Mouse (Mus musculus): Measurements from ENCODE around the gene Usp21. TPM values are rescaled to one million over a fixed set of nuclear protein-coding genes. Genes with fewer than 3 reads are reported as not detected.
A peak's percentile ranks its signal among the peaks of the same experiment; 100 is the strongest.
"Not testable (repeated sequence)": the region's sequence is repeated elsewhere in the genome, so short reads cannot be mapped to it uniquely, and the experiment has no call there.

Usp21 gene
- polyA plus RNA-seq, 2 experiments = 17.4 to 18.0 TPM

- ATAC-seq (ENCODE audit: insufficient read depth) = peak; percentile 27
Observed at GRCm38 (mm10) chr1:171247453-171247841, 40.3 kb downstream of the Usp21 start.

GRCm38 (mm10) chr1:171246709-171247452 lies 40.9 kb downstream of the Usp21 start:
- peaks cover 16% of the 10 kb centered on the region for H3K27me3 ChIP-seq (ENCODE audit: control insufficient read depth, insufficient read depth, low read length)
- peak overlapping the region; percentile 97 for H3K4me2 ChIP-seq (ENCODE audit: low read depth)
- peak overlapping the region; percentile 79 for H3K9ac ChIP-seq (replicated peaks)
- peak; percentile 91 to 98 (median 98) for DNase-seq (ENCODE audit: low read depth in 3 of 3, low spot score in 3 of 3)
- peak overlapping the region; percentile 83 for H3K27ac ChIP-seq
- H3K4me1 ChIP-seq (replicated peaks; ENCODE audit: control insufficient read depth in 2 of 2, insufficient read depth in 2 of 2, low read length in 1 of 2) = peaks cover 13 to 18% of the 10 kb centered on the region in 2 experiments
- ATAC-seq (ENCODE audit: insufficient read depth) = peak; percentile 95
- no peaks in the 10 kb centered on the region for H3K9me3 ChIP-seq (ENCODE audit: control insufficient read depth, low read length)
- peak overlapping the region; percentile 82 to 96 for H3K4me3 ChIP-seq (ENCODE audit: insufficient read depth in 1 of 2, low read depth in 2 of 2, low read length in 2 of 2)
- under 1% methylated on average over 41 of the region's 41 CpGs for WGBS (ENCODE audit: insufficient replicate concordance)
- H3K36me3 ChIP-seq (replicated peaks; ENCODE audit: control insufficient read depth, insufficient read depth, low read depth) = peaks cover 11% of the 10 kb centered on the region; the same call in 1 of the 2 replicates
- TF ChIP-seq EP300 (IDR thresholded peaks at IDR 0.05; ENCODE audit: low read depth) = peak; percentile 43; the same call in 1 of the 2 replicates
- peak; percentile 98 for TF ChIP-seq CTCF (IDR thresholded peaks at IDR 0.05; ENCODE audit: low read depth)

More at GRCm38 (mm10) chr1:171247453-171247841, 40.3 kb downstream of the Usp21 start:
- peak overlapping the region; percentile 83 for H3K27ac ChIP-seq
- no peaks in the 10 kb centered on the region for H3K9me3 ChIP-seq (ENCODE audit: control insufficient read depth, low read length)
- H3K27me3 ChIP-seq (ENCODE audit: control insufficient read depth, insufficient read depth, low read length) = peaks cover 19% of the 10 kb centered on the region
- peak overlapping the region; percentile 97 for H3K4me2 ChIP-seq (ENCODE audit: low read depth)
- peaks cover 13 to 18% of the 10 kb centered on the region in 2 experiments for H3K4me1 ChIP-seq (replicated peaks; ENCODE audit: control insufficient read depth in 2 of 2, insufficient read depth in 2 of 2, low read length in 1 of 2)
- H3K9ac ChIP-seq (replicated peaks) = peak overlapping the region; percentile 79
- H3K4me3 ChIP-seq (ENCODE audit: insufficient read depth in 1 of 2, low read depth in 2 of 2, low read length in 2 of 2) = peak overlapping the region; percentile 82 to 84
- 7% methylated on average over 13 of the region's 13 CpGs for WGBS (ENCODE audit: insufficient replicate concordance)
- peaks cover 11% of the 10 kb centered on the region; the same call in 1 of the 2 replicates for H3K36me3 ChIP-seq (replicated peaks; ENCODE audit: control insufficient read depth, insufficient read depth, low read depth)
- no peak for DNase-seq (ENCODE audit: low read depth in 3 of 3, low spot score in 3 of 3)
- no peak for TF ChIP-seq EP300 (IDR thresholded peaks at IDR 0.05; ENCODE audit: low read depth)
- TF ChIP-seq CTCF (IDR thresholded peaks at IDR 0.05; ENCODE audit: low read depth) = no peak

- no peak overlapping the region for H3K27ac ChIP-seq
- no peak for ATAC-seq (ENCODE audit: insufficient read depth)
- no peak overlapping the region for H3K4me3 ChIP-seq (ENCODE audit: insufficient read depth in 1 of 2, low read depth in 2 of 2, low read length in 2 of 2)
- H3K4me1 ChIP-seq (replicated peaks; ENCODE audit: control insufficient read depth in 2 of 2, insufficient read depth in 2 of 2, low read length in 1 of 2) = peaks cover 13 to 18% of the 10 kb centered on the region in 2 experiments
- no peak overlapping the region for H3K9ac ChIP-seq (replicated peaks)
- 83% methylated on average over 8 of the region's 8 CpGs for WGBS (ENCODE audit: insufficient replicate concordance)
- DNase-seq (ENCODE audit: low read depth in 3 of 3, low spot score in 3 of 3) = no peak
- TF ChIP-seq EP300 (IDR thresholded peaks at IDR 0.05; ENCODE audit: low read depth) (no peak), CTCF (IDR thresholded peaks at IDR 0.05; ENCODE audit: low read depth) (no peak)
- H3K9me3 ChIP-seq (ENCODE audit: control insufficient read depth, low read length) = no peaks in the 10 kb centered on the region
- H3K27me3 ChIP-seq (ENCODE audit: control insufficient read depth, insufficient read depth, low read length) = peaks cover 1% of the 10 kb centered on the region; the same call in 1 of the 2 replicates
- no peak overlapping the region; the same call in 1 of the 2 replicates for H3K4me2 ChIP-seq (ENCODE audit: low read depth)
- peaks cover 14% of the 10 kb centered on the region; the same call in 1 of the 2 replicates for H3K36me3 ChIP-seq (replicated peaks; ENCODE audit: control insufficient read depth, insufficient read depth, low read depth)
Observed at GRCm38 (mm10) chr1:171245353-171245752, 42.4 kb downstream of the Usp21 start.

- not testable (repeated sequence) for H3K9ac ChIP-seq (replicated peaks); H3K27ac ChIP-seq; ATAC-seq (ENCODE audit: insufficient read depth); H3K4me2 ChIP-seq (ENCODE audit: low read depth); H3K9me3 ChIP-seq (ENCODE audit: control insufficient read depth, low read length); H3K27me3 ChIP-seq (ENCODE audit: control insufficient read depth, insufficient read depth, low read length); H3K4me1 ChIP-seq (replicated peaks; ENCODE audit: control insufficient read depth in 2 of 2, insufficient read depth in 2 of 2, low read length in 1 of 2); DNase-seq (ENCODE audit: low read depth in 3 of 3, low spot score in 3 of 3); H3K4me3 ChIP-seq (ENCODE audit: insufficient read depth in 1 of 2, low read depth in 2 of 2, low read length in 2 of 2)
- 88% methylated on average over 12 of the region's 12 CpGs for WGBS (ENCODE audit: insufficient replicate concordance)
- peaks cover 38% of the 10 kb centered on the region for H3K36me3 ChIP-seq (replicated peaks; ENCODE audit: control insufficient read depth, insufficient read depth, low read depth)
Observed at GRCm38 (mm10) chr1:171241952-171242351, 45.8 kb downstream of the Usp21 start.

GRCm38 (mm10) chr1:171240911-171241310 lies 46.9 kb downstream of the Usp21 start:
- H3K27me3 ChIP-seq (ENCODE audit: control insufficient read depth, insufficient read depth, low read length) = no peaks in the 10 kb centered on the region
- ATAC-seq (ENCODE audit: insufficient read depth) (no peak), DNase-seq (ENCODE audit: low read depth in 3 of 3, low spot score in 3 of 3) (no peak)
- H3K4me1 ChIP-seq (replicated peaks; ENCODE audit: control insufficient read depth in 2 of 2, insufficient read depth in 2 of 2, low read length in 1 of 2) = peaks cover 1 to 2% of the 10 kb centered on the region in 2 experiments; a peak in 3 of 4 replicates
- TF ChIP-seq CTCF (IDR thresholded peaks at IDR 0.05; ENCODE audit: low read depth) = no peak
- no peak for TF ChIP-seq EP300 (IDR thresholded peaks at IDR 0.05; ENCODE audit: low read depth)
- peaks cover 46% of the 10 kb centered on the region for H3K36me3 ChIP-seq (replicated peaks; ENCODE audit: control insufficient read depth, insufficient read depth, low read depth)
- no peak overlapping the region for H3K9ac ChIP-seq (replicated peaks)
- no peak overlapping the region for H3K4me3 ChIP-seq (ENCODE audit: insufficient read depth in 1 of 2, low read depth in 2 of 2, low read length in 2 of 2)
- no peaks in the 10 kb centered on the region for H3K9me3 ChIP-seq (ENCODE audit: control insufficient read depth, low read length)
- H3K27ac ChIP-seq = no peak overlapping the region
- no peak overlapping the region for H3K4me2 ChIP-seq (ENCODE audit: low read depth)
- 77% methylated on average over 10 of the region's 10 CpGs for WGBS (ENCODE audit: insufficient replicate concordance)
